In genomic region chr19:4718716-4719115, GRCm38 (mm10) we compare ENCODE assay signal across 11 mouse cellular contexts. TPM values are rescaled to one million over a fixed set of nuclear protein-coding genes. Genes with fewer than 3 reads are reported as not detected.
A peak's percentile ranks its signal among the peaks of the same experiment; 100 is the strongest.
DNase-seq lines count a peak whose midpoint lies in the region; ATAC-seq lines count a peak whose summit lies in the region.
"Had no signal": no experiment of that assay in that cellular context is flagged by ENCODE, and none has a peak within 500 bp of the region (broad histone marks: within the 10 kb centered on the region; RNA-seq: fewer than 3 reads in every experiment).

No protein-coding gene starts in this region.

- peaks cover 37% of the 10 kb centered on the region for H3K4me1 ChIP-seq in hindbrain, embryonic 12.5 days
- peaks cover 14% of the 10 kb centered on the region for H3K4me1 ChIP-seq in hindbrain, embryonic 14.5 days (replicated peaks; ENCODE audit: control insufficient read depth, insufficient read depth, low read length)
- peaks cover 19% of the 10 kb centered on the region for H3K4me1 ChIP-seq in megakaryocyte, embryonic 14.5 days
- H3K4me1 ChIP-seq in embryonic facial prominence, embryonic 10.5 days, result peaks cover 53% of the 10 kb centered on the region
- H3K4me1 ChIP-seq in stomach, embryonic 16.5 days (ENCODE audit: control insufficient read depth, insufficient read depth, low read length), result peaks cover 7% of the 10 kb centered on the region; the same call in 1 of the 2 replicates
- peaks cover 9% of the 10 kb centered on the region; the same call in 1 of the 2 replicates for H3K4me1 ChIP-seq in midbrain, embryonic 11.5 days (ENCODE audit: control insufficient read depth, insufficient read depth, low read length)

- no peaks in the 10 kb centered on the region for H3K9me3 ChIP-seq in hindbrain, embryonic 12.5 days (replicated peaks)
- no peaks in the 10 kb centered on the region for H3K9me3 ChIP-seq in hindbrain, embryonic 14.5 days (ENCODE audit: control insufficient read depth, low read length)
- no peaks in the 10 kb centered on the region for H3K9me3 ChIP-seq in megakaryocyte, embryonic 14.5 days
- no peaks in the 10 kb centered on the region for H3K9me3 ChIP-seq in embryonic facial prominence, embryonic 10.5 days
- no peaks in the 10 kb centered on the region for H3K9me3 ChIP-seq in stomach, embryonic 16.5 days (replicated peaks; ENCODE audit: control insufficient read depth, low read length)
- no peaks in the 10 kb centered on the region for H3K9me3 ChIP-seq in midbrain, embryonic 11.5 days (ENCODE audit: control insufficient read depth, low read length)
- H3K9me3 ChIP-seq: heart, embryonic 10.5 days; liver, embryonic 13.5 days had no signal

- WGBS in hindbrain, embryonic 12.5 days, result 39% methylated on average over 10 of the region's 12 CpGs
- 42% methylated on average over 10 of the region's 12 CpGs for WGBS in hindbrain, embryonic 14.5 days
- WGBS in embryonic facial prominence, embryonic 10.5 days, result 24% methylated on average over 12 of the region's 12 CpGs
- 26% methylated on average over 9 of the region's 12 CpGs for WGBS in stomach, embryonic 16.5 days
- 34% methylated on average over 12 of the region's 12 CpGs for WGBS in midbrain, embryonic 11.5 days

- H3K4me2 ChIP-seq in hindbrain, embryonic 12.5 days (replicated peaks), result no peak overlapping the region
- no peak overlapping the region for H3K4me2 ChIP-seq in hindbrain, embryonic 14.5 days (replicated peaks)
- H3K4me2 ChIP-seq in stomach, embryonic 16.5 days (ENCODE audit: low read depth, low read length), result peak overlapping the region; percentile 40
- no peak overlapping the region for H3K4me2 ChIP-seq in midbrain, embryonic 11.5 days
- H3K4me2 ChIP-seq: liver, embryonic 13.5 days had no signal

- H3K27ac ChIP-seq in hindbrain, embryonic 12.5 days, result no peak overlapping the region
- no peak overlapping the region for H3K27ac ChIP-seq in hindbrain, embryonic 14.5 days
- 0 out of 2 replicates have a peak overlapping the region, but pooled peaks have one; percentile 30 for H3K27ac ChIP-seq in embryonic facial prominence, embryonic 10.5 days (replicated peaks)
- peak overlapping the region; percentile 86 for H3K27ac ChIP-seq in stomach, embryonic 16.5 days (ENCODE audit: low read length)
- no peak overlapping the region for H3K27ac ChIP-seq in midbrain, embryonic 11.5 days (ENCODE audit: low read depth, low read length)
- H3K27ac ChIP-seq: heart, embryonic 10.5 days; liver, embryonic 13.5 days had no signal

- ATAC-seq in hindbrain, embryonic 12.5 days (ENCODE audit: low FRiP score), result no peak
- ATAC-seq in hindbrain, embryonic 14.5 days (ENCODE audit: low FRiP score), result no peak
- ATAC-seq in megakaryocyte, adult 5-6 weeks (ENCODE audit: poor library complexity, severe bottlenecking), result no peak
- ATAC-seq in stomach, embryonic 16.5 days (ENCODE audit: insufficient read depth, low FRiP score), result no peak
- ATAC-seq in midbrain, embryonic 11.5 days (ENCODE audit: low FRiP score), result no peak
- ATAC-seq: forebrain, embryonic 16.5 days had no signal

- peak overlapping the region; percentile 35; the same call in 1 of the 2 replicates for H3K9ac ChIP-seq in hindbrain, embryonic 12.5 days
- H3K9ac ChIP-seq in hindbrain, embryonic 14.5 days, result no peak overlapping the region
- H3K9ac ChIP-seq in stomach, embryonic 16.5 days (ENCODE audit: low read length), result peak overlapping the region; percentile 39; the same call in 1 of the 2 replicates
- no peak overlapping the region for H3K9ac ChIP-seq in midbrain, embryonic 11.5 days (ENCODE audit: low read length)
- H3K9ac ChIP-seq: liver, embryonic 13.5 days had no signal

- peaks cover 27% of the 10 kb centered on the region for H3K36me3 ChIP-seq in hindbrain, embryonic 12.5 days
- H3K36me3 ChIP-seq in hindbrain, embryonic 14.5 days (replicated peaks; ENCODE audit: control insufficient read depth, insufficient read depth), result peaks cover 46% of the 10 kb centered on the region
- H3K36me3 ChIP-seq in megakaryocyte, embryonic 14.5 days (replicated peaks; ENCODE audit: low read length), result no peaks in the 10 kb centered on the region
- no peaks in the 10 kb centered on the region; the same call in 1 of the 2 replicates for H3K36me3 ChIP-seq in embryonic facial prominence, embryonic 10.5 days (replicated peaks)
- H3K36me3 ChIP-seq in stomach, embryonic 16.5 days (ENCODE audit: control insufficient read depth, insufficient read depth, low read length), result no peaks in the 10 kb centered on the region
- no peaks in the 10 kb centered on the region for H3K36me3 ChIP-seq in midbrain, embryonic 11.5 days (ENCODE audit: control insufficient read depth, insufficient read depth, low read length)
- H3K36me3 ChIP-seq: heart, embryonic 10.5 days; liver, embryonic 13.5 days had no signal

- intact Hi-C loops in heart, postnatal 10 days (cut with DNase I), result no loop called here

- DNase-seq in hindbrain, embryonic 14.5 days (ENCODE audit: low spot score), result no peak
- no peak for DNase-seq in embryonic facial prominence, embryonic 10.5 days (ENCODE audit: low spot score)
- no peak for DNase-seq in midbrain, embryonic 11.5 days (ENCODE audit: low spot score, missing footprints)
- DNase-seq in heart, postnatal 10 days, result no peak
- DNase-seq: liver, embryonic 13.5 days had no signal

- no peak overlapping the region for H3K4me3 ChIP-seq in hindbrain, embryonic 12.5 days
- no peak overlapping the region for H3K4me3 ChIP-seq in hindbrain, embryonic 14.5 days (replicated peaks; ENCODE audit: low read length)
- peak overlapping the region; percentile 83 for H3K4me3 ChIP-seq in megakaryocyte, embryonic 14.5 days (replicated peaks)
- peak overlapping the region; percentile 23; the same call in 1 of the 2 replicates for H3K4me3 ChIP-seq in embryonic facial prominence, embryonic 10.5 days
- H3K4me3 ChIP-seq in stomach, embryonic 16.5 days (replicated peaks; ENCODE audit: low read length), result no peak overlapping the region; the same call in 1 of the 2 replicates
- no peak overlapping the region for H3K4me3 ChIP-seq in midbrain, embryonic 11.5 days (ENCODE audit: low read depth, low read length)
- H3K4me3 ChIP-seq: heart, embryonic 10.5 days; liver, embryonic 13.5 days had no signal

- 0 out of 2 replicates have a peak, but pooled peaks cover 3% of the 10 kb centered on the region for H3K27me3 ChIP-seq in hindbrain, embryonic 12.5 days
- no peaks in the 10 kb centered on the region for H3K27me3 ChIP-seq in hindbrain, embryonic 14.5 days (ENCODE audit: control insufficient read depth, insufficient read depth, low read length)
- peaks cover 79% of the 10 kb centered on the region for H3K27me3 ChIP-seq in megakaryocyte, embryonic 14.5 days (replicated peaks)
- peaks cover 67% of the 10 kb centered on the region for H3K27me3 ChIP-seq in embryonic facial prominence, embryonic 10.5 days (replicated peaks; ENCODE audit: low read depth, poor library complexity, severe bottlenecking)
- peaks cover 9% of the 10 kb centered on the region for H3K27me3 ChIP-seq in stomach, embryonic 16.5 days (ENCODE audit: control insufficient read depth, insufficient read depth, low read length)
- H3K27me3 ChIP-seq in midbrain, embryonic 11.5 days (ENCODE audit: control insufficient read depth, insufficient read depth, low read length), result peaks cover 2% of the 10 kb centered on the region; the same call in 1 of the 2 replicates

RNA-seq across cellular contexts. Expression of gene Sptbn2, which starts 7.7 kb away (rescaled TPM):
- 42.8 and 43.7 TPM in 2 replicates for polyA plus RNA-seq in hindbrain, embryonic 12.5 days (2016; fragmentation: Nextera tagmentation; extraction: Ambion mirVana)
- polyA plus RNA-seq in hindbrain, embryonic 14.5 days (2014; fragmentation: Nextera tagmentation; extraction: Ambion mirVana), result 38.3 and 38.4 TPM in 2 replicates
- polyA plus RNA-seq in megakaryocyte, embryonic 14.5 days (2012; ENCODE audit: insufficient read depth, low replicate concordance), result 0.39 TPM in 1 of 2 replicates, not detected in the other
- total RNA-seq in megakaryocyte, adult 5-6 weeks (2015), result not detected in 2 replicates
- not detected in 2 replicates for total RNA-seq in megakaryocyte, adult 5-6 weeks (2017)
- 7.7 and 8.9 TPM in 2 replicates for polyA plus RNA-seq in embryonic facial prominence, embryonic 10.5 days (2016; fragmentation: Nextera tagmentation; extraction: Ambion mirVana)
- 4.7 and 5.5 TPM in 2 replicates for polyA plus RNA-seq in stomach, embryonic 16.5 days (2015; fragmentation: Nextera tagmentation; extraction: Ambion mirVana)
- 13.4 and 14.0 TPM in 2 replicates for polyA plus RNA-seq in midbrain, embryonic 11.5 days (2014; fragmentation: Nextera tagmentation; extraction: Ambion mirVana)
- under 1 TPM; 0.35 to 0.65 TPM for total RNA-seq in heart, postnatal 10 days (2021)

RNA-seq across cellular contexts. Expression of gene Gm960, which starts 20.2 kb away (rescaled TPM):
- 3.6 and 6.3 TPM in 2 replicates for polyA plus RNA-seq in hindbrain, embryonic 12.5 days (2016; fragmentation: Nextera tagmentation; extraction: Ambion mirVana)
- 5.4 and 6.3 TPM in 2 replicates for polyA plus RNA-seq in hindbrain, embryonic 14.5 days (2014; fragmentation: Nextera tagmentation; extraction: Ambion mirVana)
- polyA plus RNA-seq in megakaryocyte, embryonic 14.5 days (2012; ENCODE audit: insufficient read depth, low replicate concordance), result 16.2 TPM in 1 of 2 replicates, not detected in the other
- not detected in 2 replicates for total RNA-seq in megakaryocyte, adult 5-6 weeks (2015)
- total RNA-seq in megakaryocyte, adult 5-6 weeks (2017), result not detected in 2 replicates
- polyA plus RNA-seq in embryonic facial prominence, embryonic 10.5 days (2016; fragmentation: Nextera tagmentation; extraction: Ambion mirVana), result 2.0 and 2.6 TPM in 2 replicates
- 1.2 and 3.0 TPM in 2 replicates for polyA plus RNA-seq in stomach, embryonic 16.5 days (2015; fragmentation: Nextera tagmentation; extraction: Ambion mirVana)
- 2.3 and 3.4 TPM in 2 replicates for polyA plus RNA-seq in midbrain, embryonic 11.5 days (2014; fragmentation: Nextera tagmentation; extraction: Ambion mirVana)
- total RNA-seq in heart, postnatal 10 days (2021), result not detected
- polyA plus RNA-seq: liver, embryonic 13.5 days had no signal

RNA-seq across cellular contexts. Expression of gene Rbm4b, which starts 37.6 kb away (rescaled TPM):
- 155 TPM in 2 replicates for polyA plus RNA-seq in hindbrain, embryonic 12.5 days (2016; fragmentation: Nextera tagmentation; extraction: Ambion mirVana)
- polyA plus RNA-seq in hindbrain, embryonic 14.5 days (2014; fragmentation: Nextera tagmentation; extraction: Ambion mirVana), result 132 and 136 TPM in 2 replicates
- 0.94 and 2.1 TPM in 2 replicates for polyA plus RNA-seq in megakaryocyte, embryonic 14.5 days (2012; ENCODE audit: insufficient read depth, low replicate concordance)
- 13.3 and 14.9 TPM in 2 replicates for total RNA-seq in megakaryocyte, adult 5-6 weeks (2015)
- 10.8 and 14.2 TPM in 2 replicates for total RNA-seq in megakaryocyte, adult 5-6 weeks (2017)
- 102 and 114 TPM in 2 replicates for polyA plus RNA-seq in embryonic facial prominence, embryonic 10.5 days (2016; fragmentation: Nextera tagmentation; extraction: Ambion mirVana)
- polyA plus RNA-seq in stomach, embryonic 16.5 days (2015; fragmentation: Nextera tagmentation; extraction: Ambion mirVana), result 50.3 and 54.8 TPM in 2 replicates
- 137 and 152 TPM in 2 replicates for polyA plus RNA-seq in midbrain, embryonic 11.5 days (2014; fragmentation: Nextera tagmentation; extraction: Ambion mirVana)
- total RNA-seq in heart, postnatal 10 days (2021), result 1 to 10 TPM; 6.5 to 6.7 TPM

Comparison
In these comparisons a context has a peak if more than half of its experiments do, and no peak if none do; other contexts are left out.
1. H3K9ac ChIP-seq: peak in hindbrain, embryonic 12.5 days (single experiment) and stomach, embryonic 16.5 days (single experiment); none in hindbrain, embryonic 14.5 days (single experiment) and midbrain, embryonic 11.5 days (single experiment).
2. H3K27ac ChIP-seq: peak in embryonic facial prominence, embryonic 10.5 days (single experiment) and stomach, embryonic 16.5 days (single experiment); none in hindbrain, embryonic 12.5 days (single experiment), hindbrain, embryonic 14.5 days (single experiment) and midbrain, embryonic 11.5 days (single experiment).
3. H3K4me3 ChIP-seq: peak in megakaryocyte, embryonic 14.5 days (single experiment) and embryonic facial prominence, embryonic 10.5 days (single experiment); none in hindbrain, embryonic 12.5 days (single experiment), hindbrain, embryonic 14.5 days (single experiment), stomach, embryonic 16.5 days (single experiment) and midbrain, embryonic 11.5 days (single experiment).
4. RNA of gene Rbm4b, which starts 37.6 kb away (polyA plus RNA-seq): 155 TPM in hindbrain, embryonic 12.5 days, 137 to 152 TPM in midbrain, embryonic 11.5 days, 132 to 136 TPM in hindbrain, embryonic 14.5 days, 102 to 114 TPM in embryonic facial prominence, embryonic 10.5 days and 50.3 to 54.8 TPM in stomach, embryonic 16.5 days; 0.94 to 2.1 TPM in megakaryocyte, embryonic 14.5 days; every median in the first group is over 10 times any median in the second.